Mouse (Mus musculus) spleen, adult 12 weeks (tissue): ENCODE results near the gene Dhrs7b.
"Not testable (repeated sequence)": the region's sequence is repeated elsewhere in the genome, so short reads cannot be mapped to it uniquely, and the experiment has no call there.

ENCODE experiments used
- DNase-seq: peaks from one replicate; pipeline ENCODE4 v3.0.0; 2022; ENCODE audit warnings: low spot score

The Dhrs7b gene

GRCm38 (mm10) chr11:60830433-60831052, at the start of gene Dhrs7b:
TSS of gene Dhrs7b (plus strand) at chr11:60830631.
- DNase-seq = peak; percentile 76

GRCm38 (mm10) chr11:60784179-60784922, 46.1 kb upstream of the Dhrs7b start:
- no peak for DNase-seq

GRCm38 (mm10) chr11:60787595-60787994, 42.8 kb upstream of the Dhrs7b start:
- no peak for DNase-seq

- DNase-seq = no peak
These were observed 40.0 kb upstream of the Dhrs7b start for GRCm38 (mm10) chr11:60790472-60790871.

- DNase-seq = no peak
These were observed 34.1 kb upstream of the Dhrs7b start for GRCm38 (mm10) chr11:60796342-60796741.

GRCm38 (mm10) chr11:60799977-60800376, 30.5 kb upstream of the Dhrs7b start:
- DNase-seq = no peak

- no peak for DNase-seq
These were observed 29.5 kb upstream of the Dhrs7b start for GRCm38 (mm10) chr11:60800892-60801291.

GRCm38 (mm10) chr11:60808286-60809070, 22.0 kb upstream of the Dhrs7b start:
- DNase-seq = no peak

- DNase-seq = no peak
These were observed 20.9 kb upstream of the Dhrs7b start for GRCm38 (mm10) chr11:60809546-60809945.

- no peak for DNase-seq
These were observed 20.1 kb upstream of the Dhrs7b start for GRCm38 (mm10) chr11:60810046-60810965.

- peak; percentile 79 for DNase-seq
These were observed 19.4 kb upstream of the Dhrs7b start for GRCm38 (mm10) chr11:60811054-60811460.

GRCm38 (mm10) chr11:60811618-60812017, 18.8 kb upstream of the Dhrs7b start, which contains the start of gene Shmt1:
TSS of gene Shmt1 (minus strand) at chr11:60811718.
- DNase-seq = not testable (repeated sequence)

- no peak for DNase-seq
These were observed 14.0 kb upstream of the Dhrs7b start for GRCm38 (mm10) chr11:60816398-60816797.

GRCm38 (mm10) chr11:60823771-60824170, 6.7 kb upstream of the Dhrs7b start:
- no peak for DNase-seq

- DNase-seq = no peak
These were observed 5.2 kb upstream of the Dhrs7b start for GRCm38 (mm10) chr11:60825191-60825590.

GRCm38 (mm10) chr11:60826700-60827099, 3.7 kb upstream of the Dhrs7b start:
- no peak for DNase-seq

GRCm38 (mm10) chr11:60827241-60827945, 3.0 kb upstream of the Dhrs7b start:
- DNase-seq = no peak

GRCm38 (mm10) chr11:60828903-60829302, 1.5 kb upstream of the Dhrs7b start:
- DNase-seq = no peak

GRCm38 (mm10) chr11:60836897-60837296, 6.5 kb downstream of the Dhrs7b start:
- no peak for DNase-seq

GRCm38 (mm10) chr11:60837644-60838406, 7.4 kb downstream of the Dhrs7b start:
- DNase-seq = no peak
